Mouse (Mus musculus) CD4-positive naive resting alpha-beta T cell, adult 57 days (primary cell): ENCODE measurements around the gene Nutf2-ps1. TPM values are rescaled to one million over a fixed set of nuclear protein-coding genes. Genes with fewer than 3 reads are reported as not detected.

Source experiments
- total RNA-seq: library from RNA; stranded (reverse); gene quantifications from one replicate; pipeline ENCODE4 v1.2.4, GENCODE M21; 2023

The Nutf2-ps1 gene
- 16.8 TPM for total RNA-seq

GRCm38 (mm10) chr19:53588968-53589367 lies at the start of gene Nutf2-ps1:
TSS of gene Nutf2-ps1 (minus strand) at chr19:53589068.

GRCm38 (mm10) chr19:53599757-53600539 lies 11.1 kb upstream of the Nutf2-ps1 start, which contains the start of gene Smc3:
TSS of gene Smc3 (plus strand) at chr19:53600398.

Other genes starting within 250 kb of the Nutf2-ps1 start
- gene Gm10197, start 217.3 kb downstream of the Nutf2-ps1 start, total RNA-seq, result not detected
- 90.8 TPM for gene Smndc1, start 198.5 kb downstream of the Nutf2-ps1 start, total RNA-seq
- 230 TPM for gene Dusp5, start 60.0 kb downstream of the Nutf2-ps1 start, total RNA-seq
- 68.8 TPM for gene Smc3, start 11.3 kb upstream of the Nutf2-ps1 start, total RNA-seq
- 0.24 TPM for gene Rbm20, start 88.2 kb upstream of the Nutf2-ps1 start, total RNA-seq